Mouse (Mus musculus) large intestine, adult 2 months (tissue): Measurements from ENCODE around the gene Ids. TPM values are rescaled to one million over a fixed set of nuclear protein-coding genes. Genes with fewer than 3 reads are reported as not detected.

Experiments
- polyA plus RNA-seq: library from polyadenylated mRNA; depleted of rRNA; stranded (reverse); fragments of >200 nt; gene quantifications from 2 replicates; pipeline ENCODE4 v1.2.3, GENCODE M21; 2012; rRNA removed

Gene Ids
- polyA plus RNA-seq, 1 experiment = 7.6 TPM

Other genes starting within 250 kb of the Ids start
- 7.6 and 9.1 TPM in 2 replicates for gene 1110012L19Rik, start 20.8 kb upstream of the Ids start, polyA plus RNA-seq
- gene Tmem185a, start 112.1 kb upstream of the Ids start, polyA plus RNA-seq = 16.3 and 21.7 TPM in 2 replicates